Mouse (Mus musculus) spleen, adult 2 months (tissue): ENCODE measurements around the gene Cela2a. TPM values are rescaled to one million over a fixed set of nuclear protein-coding genes. Genes with fewer than 3 reads are reported as not detected.

Source experiments
- DNase-seq, 2 experiments: peaks; one replicate each; pipeline versions ENCODE4 v3.0.0 to v3.0.0-alpha.2; 2012 to 2021; ENCODE audit warnings: low spot score in 2 of 2, low read depth in 1 of 2
- H3K27ac ChIP-seq: fragments of 200-500 bp; 2 replicates; pipeline ENCODE4 v1.5.1; 2012; ENCODE audit warnings: low read length, inconsistent platforms; ENCODE audit not compliant: insufficient read depth
- H3K27me3 ChIP-seq: fragments of 200-500 bp; 2 replicates; pipeline ENCODE4 v1.6.1; 2012; ENCODE audit warnings: mild to moderate bottlenecking, moderate library complexity, low read length, inconsistent platforms; ENCODE audit not compliant: control insufficient read depth, insufficient read depth
- H3K36me3 ChIP-seq: fragments of 200-500 bp; 2 replicates; pipeline ENCODE4 v1.6.1; 2012; ENCODE audit warnings: mild to moderate bottlenecking, low read length, inconsistent platforms; ENCODE audit not compliant: control insufficient read depth, insufficient read depth
- H3K4me1 ChIP-seq: fragments of 200-500 bp; 2 replicates; pipeline ENCODE4 v1.6.1; 2011; ENCODE audit warnings: inconsistent platforms; ENCODE audit not compliant: control insufficient read depth, insufficient read depth, insufficient read length
- H3K4me3 ChIP-seq: fragments of 200-500 bp; 2 replicates; pipeline ENCODE4 v1.5.1; 2011; ENCODE audit warnings: mild to moderate bottlenecking, inconsistent platforms; ENCODE audit not compliant: insufficient read depth, insufficient read length; ENCODE audit errors: extremely low read depth
- CTCF ChIP-seq: fragments of 200-500 bp; IDR thresholded peaks from 2 replicates; pipeline ENCODE4 v1.5.1; 2011; ENCODE audit warnings: mild to moderate bottlenecking, inconsistent platforms; ENCODE audit not compliant: insufficient read depth, insufficient read length, insufficient replicate concordance; ENCODE audit errors: extremely low read depth
- POLR2A ChIP-seq: fragments of 200-500 bp; IDR thresholded peaks from 2 replicates; pipeline ENCODE4 v1.6.1; 2011; ENCODE audit warnings: low read depth, low read length, inconsistent platforms
- WGBS: fragments of 180-500 bp; shearing (Covaris S2); methylation state at CpG from one replicate; pipeline ENCODE4 v1.1.7; 2018; 5-methylcytosine and 5-hydroxymethylcytosine counted together
- polyA plus RNA-seq: library from polyadenylated mRNA; depleted of rRNA; stranded (reverse); fragments of >200 nt; gene quantifications from 2 replicates; pipeline ENCODE4 v1.2.3, GENCODE M21; 2012

The Cela2a gene
- polyA plus RNA-seq, 1 experiment = 18,445 TPM

DNA sequence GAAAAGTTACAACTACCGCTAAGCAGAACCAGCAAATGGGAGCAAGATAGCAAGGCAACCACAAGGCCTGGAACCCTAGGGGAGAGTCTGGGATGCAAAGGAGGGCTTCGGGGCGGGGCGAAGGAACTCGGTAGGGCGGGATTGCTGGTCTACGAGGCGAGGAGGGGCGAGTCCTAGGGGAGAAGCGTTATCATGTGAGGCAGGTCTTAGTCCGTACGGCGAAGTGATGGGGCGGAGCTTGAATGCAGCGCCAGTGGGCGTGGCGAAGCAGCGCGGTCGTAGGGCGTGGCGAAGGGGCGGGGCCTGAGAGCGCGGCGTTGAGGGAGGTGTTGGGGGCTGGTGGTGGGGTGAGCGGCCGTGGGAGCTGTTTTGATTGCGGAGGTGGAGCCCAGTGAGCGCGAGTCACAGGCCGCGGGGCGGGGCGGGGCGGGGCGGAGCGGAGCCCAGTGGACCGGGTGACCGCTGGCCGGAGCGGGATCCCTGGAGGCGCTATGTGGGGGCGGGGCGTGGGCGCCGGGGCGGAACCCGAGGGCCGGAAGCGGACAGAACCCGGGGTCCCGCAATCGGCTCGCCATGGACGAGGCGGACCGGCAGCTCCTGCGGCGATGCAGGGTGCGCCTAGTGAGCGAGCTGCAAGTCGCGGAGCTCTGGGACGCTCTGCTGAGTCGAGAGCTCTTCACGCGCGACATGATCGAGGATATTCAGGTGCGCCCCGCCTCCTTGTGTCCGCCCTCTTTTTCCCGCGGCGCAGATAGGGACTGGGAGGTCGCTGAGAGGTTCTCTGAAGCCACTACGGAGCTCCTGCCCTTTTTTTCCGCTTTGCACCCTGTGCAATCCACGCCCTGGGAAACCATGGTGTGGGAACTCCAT, 32.4 kb downstream of the Cela2a start, which contains the start of gene Casp9:
Gene Casp9, plus strand, starts transcription at position 331 of the 870 bp plus-strand sequence.
- peak within 1 kb of the TSS; percentile 88 for H3K27ac ChIP-seq
- TF ChIP-seq CTCF = no peak
- TF ChIP-seq POLR2A = peak; percentile 52
- DNase-seq = peak; percentile 91 to 97
- under 1% methylated on average over 75 of the region's 80 CpGs for WGBS
- peaks cover 9% of the 10 kb centered on the region for H3K36me3 ChIP-seq
- no peaks in the 10 kb centered on the region for H3K27me3 ChIP-seq
- no peaks in the 10 kb centered on the region for H3K4me1 ChIP-seq
- H3K4me3 ChIP-seq = peak within 1 kb of the TSS; percentile 70

- no peak for DNase-seq
Measured at GRCm38 (mm10) chr4:141792554-141793281, 33.2 kb downstream of the Cela2a start.

GRCm38 (mm10) chr4:141791951-141792350, 34.0 kb downstream of the Cela2a start:
- no peak for DNase-seq

More at GRCm38 (mm10) chr4:141792554-141793281, 33.2 kb downstream of the Cela2a start:
- Histone ChIP-seq H3K4me1 (no peaks in the 10 kb centered on the region), H3K27me3 (no peaks in the 10 kb centered on the region), H3K27ac (peak overlapping the region; percentile 84), H3K36me3 (peaks cover 9% of the 10 kb centered on the region), H3K4me3 (peak overlapping the region; percentile 70)
- TF ChIP-seq CTCF = no peak
- TF ChIP-seq POLR2A = no peak
- WGBS = 8% methylated on average over 10 of the region's 10 CpGs

DNA sequence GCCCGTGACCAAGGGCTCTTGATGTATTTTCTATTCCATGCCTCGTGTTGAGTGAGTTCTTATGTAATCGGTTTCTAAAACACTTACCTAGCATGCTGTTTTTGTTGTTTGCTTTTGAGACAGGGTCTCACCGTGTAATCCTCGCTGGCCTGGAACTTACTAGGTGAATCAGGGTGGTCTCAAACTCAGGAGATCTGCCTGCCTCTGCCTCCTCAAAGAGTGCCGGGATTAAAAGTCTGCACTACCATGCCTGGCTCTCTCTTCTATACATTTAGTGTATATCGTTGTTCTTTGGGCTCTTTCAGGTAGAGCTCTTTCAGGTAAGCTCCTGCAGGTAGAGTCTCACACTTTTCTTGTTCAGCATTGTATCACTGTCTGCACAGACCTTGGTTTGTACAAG, 34.5 kb downstream of the Cela2a start:
- 86% methylated on average over 7 of the region's 7 CpGs for WGBS

More at GRCm38 (mm10) chr4:141791951-141792350, 34.0 kb downstream of the Cela2a start:
- Histone ChIP-seq H3K36me3 (peaks cover 5% of the 10 kb centered on the region), H3K4me1 (no peaks in the 10 kb centered on the region), H3K27ac (no peak overlapping the region), H3K27me3 (no peaks in the 10 kb centered on the region), H3K4me3 (no peak overlapping the region)
- TF ChIP-seq CTCF = no peak
- TF ChIP-seq POLR2A = no peak
- WGBS = 80% methylated on average over 8 of the region's 8 CpGs

GRCm38 (mm10) chr4:141790524-141790990, 35.4 kb downstream of the Cela2a start, which contains the start of gene Dnajc16:
Gene Dnajc16, minus strand, starts transcription at chr4:141790931.
- H3K4me3 ChIP-seq = peak within 1 kb of the TSS; percentile 74
- H3K36me3 ChIP-seq = peaks cover 3% of the 10 kb centered on the region
- peak within 1 kb of the TSS; percentile 55 for H3K27ac ChIP-seq
- no peaks in the 10 kb centered on the region for H3K27me3 ChIP-seq
- no peak for TF ChIP-seq CTCF
- TF ChIP-seq POLR2A = peak; percentile 43
- H3K4me1 ChIP-seq = no peaks in the 10 kb centered on the region
- under 1% methylated on average over 42 of the region's 42 CpGs for WGBS
- DNase-seq = peak; percentile 94 to 99

More for the DNA sequence above, 34.5 kb downstream of the Cela2a start:
- Histone ChIP-seq H3K4me3 (no peak overlapping the region), H3K27me3 (no peaks in the 10 kb centered on the region), H3K4me1 (no peaks in the 10 kb centered on the region), H3K36me3 (peaks cover 2% of the 10 kb centered on the region), H3K27ac (no peak overlapping the region)
- TF ChIP-seq POLR2A = no peak
- no peak for TF ChIP-seq CTCF
- no peak for DNase-seq

GRCm38 (mm10) chr4:141789564-141790218, 36.3 kb downstream of the Cela2a start:
- no peak for TF ChIP-seq POLR2A
- no peak for TF ChIP-seq CTCF
- peak overlapping the region; percentile 55 for H3K27ac ChIP-seq

More at GRCm38 (mm10) chr4:141789564-141790218, 36.3 kb downstream of the Cela2a start:
- H3K36me3 ChIP-seq = peaks cover 3% of the 10 kb centered on the region
- no peaks in the 10 kb centered on the region for H3K4me1 ChIP-seq
- DNase-seq = no peak
- no peaks in the 10 kb centered on the region for H3K27me3 ChIP-seq
- peak overlapping the region; percentile 74 for H3K4me3 ChIP-seq
- 39% methylated on average over 3 of the region's 3 CpGs for WGBS
